Mouse (Mus musculus): ENCODE measurements at regions not wholly inside any gene's neighbourhood (a gene's known extent, or its start where the extent isn't known, plus 50 kb on each side); places are given as distances from the start of the nearest gene placed in this dataset.

GRCm38 (mm10) chr11:19470648-19471341, 452.0 kb upstream of the Meis1 start:
- TF ChIP-seq CTCF (conservative IDR thresholded peaks at IDR 0.05; ENCODE audit: low read length) (no peak), NANOG (IDR thresholded peaks at IDR 0.05; ENCODE audit: borderline replicate concordance, low read length) (no peak)

Measured in E14TG2a.4 (cell line).